Mouse (Mus musculus): ENCODE measurements at regions not wholly inside any gene's neighbourhood (a gene's known extent, or its start where the extent isn't known, plus 50 kb on each side); places are given as distances from the start of the nearest gene placed in this dataset.

DNA sequence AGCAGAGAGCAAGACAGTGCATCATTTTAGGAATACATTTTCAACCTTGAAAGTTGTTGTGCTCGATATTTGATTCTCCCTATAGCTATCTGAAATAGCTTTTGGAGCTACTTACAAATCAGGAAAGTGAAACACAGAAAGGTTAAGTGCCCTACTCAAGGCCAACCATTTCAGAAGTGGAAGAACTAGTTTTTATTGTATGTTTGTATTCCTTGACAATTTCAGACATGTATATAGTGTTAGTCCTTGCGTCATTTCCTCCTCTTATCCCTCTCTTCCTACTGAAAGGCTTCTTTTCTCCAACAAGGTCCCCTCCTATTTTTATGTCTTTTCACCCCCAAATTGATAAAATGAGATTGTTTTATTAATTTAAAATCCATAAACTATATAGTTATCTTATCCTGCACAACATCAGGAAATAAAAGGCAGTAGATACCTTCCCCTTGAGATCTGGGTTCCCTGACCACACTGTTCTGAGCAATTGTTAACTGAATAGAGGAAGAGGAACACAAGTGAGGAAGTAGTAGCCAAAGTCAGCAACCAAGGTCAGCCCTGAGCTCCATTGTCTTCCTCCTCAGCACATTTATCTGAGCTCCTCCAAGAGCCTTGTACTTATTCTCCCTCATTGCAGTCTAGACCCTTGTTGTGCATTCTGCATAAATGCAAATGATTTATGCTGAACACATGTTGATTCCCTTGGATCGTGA lies 76.1 kb upstream of the Ctsc start:
- dilution Hi-C loops (cut with MboI; ENCODE audit: extremely low pct_ligation_motif_present, extremely low pct_unique_long_range_greater_than_20kb, low sequenced_read_pairs), result no loop called here
- Histone ChIP-seq H3K9ac (ENCODE audit: insufficient read depth, low read depth) (no peak overlapping the region), H3K27me3 (replicated peaks) (no peaks in the 10 kb centered on the region), H3K4me1 (ENCODE audit: control insufficient read depth in 1 of 2, insufficient read depth in 2 of 2) (peaks cover 8 to 57% of the 10 kb centered on the region in 2 experiments; a peak in 3 of 4 replicates), H3K27ac (ENCODE audit: insufficient read depth, low read depth) (no peak overlapping the region), H3K36me3 (replicated peaks in 1 of 2; ENCODE audit: control insufficient read depth in 1 of 2, insufficient read depth in 1 of 2, low read length in 1 of 2) (no peaks in the 10 kb centered on the region), H3K4me3 (replicated peaks in 1 of 3; ENCODE audit: low read depth in 2 of 3, low read length in 2 of 3, poor library complexity in 1 of 3) (no peak overlapping the region), H3K79me2 (replicated peaks; ENCODE audit: control insufficient read depth, extremely low read depth, insufficient read depth, poor library complexity, severe bottlenecking) (no peaks in the 10 kb centered on the region), H3K9me3 (replicated peaks; ENCODE audit: low read length) (no peaks in the 10 kb centered on the region), H3K4me2 (ENCODE audit: insufficient read depth, low read depth, poor library complexity, severe bottlenecking) (no peak overlapping the region)
- no peak for TF ChIP-seq NELFE (IDR thresholded peaks at IDR 0.05; ENCODE audit: low read depth, low read length)
- TF ChIP-seq ZNF384 (IDR thresholded peaks at IDR 0.05; ENCODE audit: low read depth, low read length), result 0 out of 2 replicates have a peak, but pooled peaks have one; percentile 22
- in situ Hi-C loops (cut with MboI; ENCODE audit: low pct_ligation_motif_present, low pct_unique_long_range_greater_than_20kb, low sequenced_read_pairs), result no loop called here
- no peak for DNase-seq (ENCODE audit: extremely low read depth)

DNA sequence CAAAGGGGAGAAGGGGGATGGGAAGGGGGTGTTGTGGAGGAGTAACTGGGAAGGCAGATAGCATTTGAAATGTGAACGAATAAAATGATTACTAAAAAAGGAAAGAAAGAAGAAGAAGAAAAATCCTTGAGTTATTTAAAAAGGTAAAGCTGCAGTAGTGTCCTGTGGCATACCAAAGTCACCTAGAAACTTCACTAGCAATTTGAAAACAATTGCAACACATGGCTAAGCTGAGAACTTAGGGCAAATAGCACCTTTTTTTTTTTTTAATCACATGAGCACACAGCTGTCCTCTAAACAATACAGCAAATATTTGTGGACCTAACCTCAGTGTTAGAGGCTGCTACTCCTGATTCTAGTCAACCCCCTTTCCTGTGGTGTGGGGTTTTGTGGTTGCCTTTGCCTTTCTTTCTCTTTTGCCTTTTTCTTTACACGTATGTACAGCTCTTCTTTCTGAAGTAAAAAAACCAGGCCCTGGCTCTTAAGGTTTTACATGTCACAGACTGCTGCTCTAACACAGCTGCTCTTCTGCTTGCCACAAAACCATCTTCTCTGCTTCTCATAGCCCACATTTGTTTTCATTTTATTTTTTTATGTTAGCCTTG lies 71.6 kb upstream of the Ctsc start:
- H3K9me3 ChIP-seq (replicated peaks; ENCODE audit: low read length), result peaks cover 8% of the 10 kb centered on the region
- dilution Hi-C loops (cut with MboI; ENCODE audit: extremely low pct_ligation_motif_present, extremely low pct_unique_long_range_greater_than_20kb, low sequenced_read_pairs), result no loop called here
- no peaks in the 10 kb centered on the region for H3K79me2 ChIP-seq (replicated peaks; ENCODE audit: control insufficient read depth, extremely low read depth, insufficient read depth, poor library complexity, severe bottlenecking)
- peaks cover 4 to 33% of the 10 kb centered on the region in 2 experiments; a peak in 3 of 4 replicates for H3K4me1 ChIP-seq (ENCODE audit: control insufficient read depth in 1 of 2, insufficient read depth in 2 of 2)
- in situ Hi-C loops (cut with MboI; ENCODE audit: low pct_ligation_motif_present, low pct_unique_long_range_greater_than_20kb, low sequenced_read_pairs), result no loop called here
- H3K27ac ChIP-seq (ENCODE audit: insufficient read depth, low read depth), result peak overlapping the region; percentile 30; the same call in 1 of the 2 replicates
- DNase-seq (ENCODE audit: extremely low read depth), result peak; percentile 82
- H3K4me3 ChIP-seq (replicated peaks in 1 of 3; ENCODE audit: low read depth in 2 of 3, low read length in 2 of 3, poor library complexity in 1 of 3), result no peak overlapping the region
- H3K36me3 ChIP-seq (replicated peaks in 1 of 2; ENCODE audit: control insufficient read depth in 1 of 2, insufficient read depth in 1 of 2, low read length in 1 of 2), result no peaks in the 10 kb centered on the region
- H3K9ac ChIP-seq (ENCODE audit: insufficient read depth, low read depth), result no peak overlapping the region
- H3K27me3 ChIP-seq (replicated peaks), result no peaks in the 10 kb centered on the region
- peak overlapping the region; percentile 82 for H3K4me2 ChIP-seq (ENCODE audit: insufficient read depth, low read depth, poor library complexity, severe bottlenecking)
- TF ChIP-seq JUND (conservative IDR thresholded peaks at IDR 0.05; ENCODE audit: low read depth, low read length), result no peak; the same call in 1 of the 2 replicates
- peak; percentile 83 for TF ChIP-seq IRF4 (IDR thresholded peaks at IDR 0.05; ENCODE audit: low read depth, low read length)
- no peak for TF ChIP-seq TBP (conservative IDR thresholded peaks at IDR 0.05; ENCODE audit: low read depth, low read length)
- TF ChIP-seq RAD21 (IDR thresholded peaks at IDR 0.05; ENCODE audit: low read depth, low read length), result no peak
- peak; percentile 83 for TF ChIP-seq EP300 (IDR thresholded peaks at IDR 0.05; ENCODE audit: low read length)
- TF ChIP-seq MAX (IDR thresholded peaks at IDR 0.05; ENCODE audit: low read length), result peak; percentile 54
- TF ChIP-seq KAT2A (IDR thresholded peaks at IDR 0.05; ENCODE audit: insufficient replicate concordance, low read length), result no peak
- no peak for TF ChIP-seq ELF1 (IDR thresholded peaks at IDR 0.05; ENCODE audit: low read depth, low read length)
- TF ChIP-seq USF1 (IDR thresholded peaks at IDR 0.05; ENCODE audit: low read depth, low read length), result peak; percentile 14; the same call in 1 of the 2 replicates
- TF ChIP-seq SIN3A (IDR thresholded peaks at IDR 0.05; ENCODE audit: low read length), result no peak; the same call in 1 of the 2 replicates
- TF ChIP-seq MEF2A (IDR thresholded peaks at IDR 0.05; ENCODE audit: borderline replicate concordance, low read depth, low read length), result peak; percentile 67; the same call in 1 of the 2 replicates
- TF ChIP-seq NRF1 (IDR thresholded peaks at IDR 0.05; ENCODE audit: low read depth, low read length), result no peak
- TF ChIP-seq TCF12 (IDR thresholded peaks at IDR 0.05; ENCODE audit: low read depth, low read length), result peak; percentile 50
- no peak for TF ChIP-seq GABPA (IDR thresholded peaks at IDR 0.05; ENCODE audit: insufficient replicate concordance, low read depth, low read length)
- TF ChIP-seq MXI1 (IDR thresholded peaks at IDR 0.05; ENCODE audit: low read depth, low read length), result no peak
- TF ChIP-seq MAFK (IDR thresholded peaks at IDR 0.05; ENCODE audit: insufficient replicate concordance, low read length), result peak; percentile 75
- TF ChIP-seq ETS1 (conservative IDR thresholded peaks at IDR 0.05; ENCODE audit: low read depth, low read length), result peak; percentile 85
- TF ChIP-seq UBTF (IDR thresholded peaks at IDR 0.05; ENCODE audit: low read depth, low read length), result no peak
- TF ChIP-seq USF2 (conservative IDR thresholded peaks at IDR 0.05; ENCODE audit: low read depth, low read length), result 0 out of 2 replicates have a peak, but pooled peaks have one; percentile 15
- TF ChIP-seq MYC (IDR thresholded peaks at IDR 0.05; ENCODE audit: low read depth, low read length), result peak; percentile 62; the same call in 1 of the 2 replicates
- no peak for TF ChIP-seq POLR2A (IDR thresholded peaks at IDR 0.05; ENCODE audit: low read depth, low read length)
- TF ChIP-seq PAX5 (IDR thresholded peaks at IDR 0.05; ENCODE audit: low read length), result no peak
- TF ChIP-seq E2F4 (IDR thresholded peaks at IDR 0.05; ENCODE audit: insufficient replicate concordance, low read depth, low read length), result no peak
- TF ChIP-seq CTCF (conservative IDR thresholded peaks at IDR 0.05 in 1 of 2, IDR thresholded peaks at IDR 0.05 in 1 of 2; ENCODE audit: low read depth in 2 of 2, low read length in 2 of 2), result no peak
- TF ChIP-seq ZNF384 (IDR thresholded peaks at IDR 0.05; ENCODE audit: low read depth, low read length), result peak; percentile 90
- TF ChIP-seq SMC3 (IDR thresholded peaks at IDR 0.05; ENCODE audit: low read depth, low read length), result no peak
- TF ChIP-seq HCFC1 (IDR thresholded peaks at IDR 0.05; ENCODE audit: low read depth, low read length), result no peak
- no peak; the same call in 1 of the 2 replicates for TF ChIP-seq NELFE (IDR thresholded peaks at IDR 0.05; ENCODE audit: low read depth, low read length)
- TF ChIP-seq MAZ (IDR thresholded peaks at IDR 0.05; ENCODE audit: low read depth, low read length), result no peak
- TF ChIP-seq BHLHE40 (IDR thresholded peaks at IDR 0.05; ENCODE audit: low read depth, low read length), result peak; percentile 89
- peak; percentile 59; the same call in 1 of the 2 replicates for TF ChIP-seq CHD1 (IDR thresholded peaks at IDR 0.05; ENCODE audit: low read depth, low read length)
